Mouse (Mus musculus): Measurements from ENCODE around the gene Mdh2.

The Mdh2 gene

GRCm38 (mm10) chr5:135776546-135776945, 1.7 kb upstream of the Mdh2 start:
- no peak for DNase-seq (ENCODE audit: low spot score in 2 of 2)

- DNase-seq (ENCODE audit: low spot score in 2 of 2) = no peak
These were observed 347 bp upstream of the Mdh2 start, which contains the start of gene Styxl1 for GRCm38 (mm10) chr5:135777796-135778470. Gene Styxl1, minus strand, starts transcription at chr5:135778385.

DNA sequence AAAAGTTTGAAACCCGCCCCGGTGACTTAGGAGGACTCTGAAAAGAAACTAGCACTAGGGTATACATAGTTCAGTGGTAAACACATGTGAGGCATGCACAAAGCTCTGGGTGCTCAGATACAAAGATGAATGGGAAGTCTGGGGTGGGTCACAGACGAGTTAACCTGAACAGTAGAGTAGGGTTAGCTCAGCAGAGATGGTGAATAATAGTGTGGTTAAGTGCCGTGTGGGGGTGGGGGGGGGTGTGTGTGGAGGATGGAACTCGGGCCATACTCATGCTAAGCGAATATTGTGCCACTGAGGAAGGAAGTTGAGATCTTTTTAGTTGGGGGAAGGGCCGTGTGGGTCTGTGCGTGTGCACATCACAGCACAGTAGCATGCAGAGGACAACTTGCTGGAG, 2.1 kb downstream of the Mdh2 start:
- no peak for DNase-seq (ENCODE audit: low spot score in 2 of 2)

DNA sequence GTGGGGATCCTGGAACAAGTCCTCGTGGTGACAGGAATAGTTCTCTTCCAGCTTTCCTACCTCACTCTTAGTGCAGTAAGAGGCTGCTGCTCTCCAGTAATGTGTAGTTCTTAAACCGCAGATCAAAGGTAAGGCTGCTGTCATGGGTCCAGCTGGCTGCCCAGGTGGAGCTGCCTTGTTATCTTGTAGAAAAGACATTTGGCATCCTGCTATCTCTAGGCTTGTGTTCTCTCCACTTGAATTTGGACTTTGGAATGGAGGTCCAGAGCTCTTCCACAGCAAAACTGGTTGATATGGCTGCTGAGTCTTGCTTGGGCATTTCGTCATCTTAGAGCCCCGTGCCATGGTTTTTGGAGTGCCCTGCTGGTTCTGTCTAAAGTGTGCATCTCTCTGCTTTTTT, 4.6 kb downstream of the Mdh2 start:
- DNase-seq (ENCODE audit: low spot score in 2 of 2) = no peak

- DNase-seq (ENCODE audit: low spot score in 2 of 2) = peak; percentile 77 to 93
These were observed 15.9 kb downstream of the Mdh2 start for GRCm38 (mm10) chr5:135793996-135794858.

DNA sequence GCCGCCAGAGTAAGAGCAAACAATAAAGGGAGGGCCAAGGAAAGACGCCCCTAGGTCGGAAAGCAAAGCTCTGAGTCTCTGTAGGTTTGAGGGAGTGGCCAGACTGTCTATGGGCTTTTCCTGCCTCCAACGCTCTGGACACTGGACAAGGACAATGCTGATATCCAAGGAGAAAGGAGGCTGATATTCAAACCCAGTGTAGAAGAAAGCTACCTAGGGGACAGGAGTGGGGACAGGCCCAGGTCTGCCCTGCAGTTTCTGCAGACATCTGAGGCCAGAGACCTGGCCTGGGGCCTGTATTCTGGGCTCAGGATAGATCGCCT, 16.5 kb downstream of the Mdh2 start:
- no peak for DNase-seq (ENCODE audit: low spot score in 2 of 2)

- DNase-seq (ENCODE audit: low spot score in 2 of 2) = no peak
These were observed 21.5 kb downstream of the Mdh2 start for GRCm38 (mm10) chr5:135799746-135800145.

- DNase-seq (ENCODE audit: low spot score in 2 of 2) = no peak
These were observed 22.6 kb downstream of the Mdh2 start for GRCm38 (mm10) chr5:135800927-135801326.

DNA sequence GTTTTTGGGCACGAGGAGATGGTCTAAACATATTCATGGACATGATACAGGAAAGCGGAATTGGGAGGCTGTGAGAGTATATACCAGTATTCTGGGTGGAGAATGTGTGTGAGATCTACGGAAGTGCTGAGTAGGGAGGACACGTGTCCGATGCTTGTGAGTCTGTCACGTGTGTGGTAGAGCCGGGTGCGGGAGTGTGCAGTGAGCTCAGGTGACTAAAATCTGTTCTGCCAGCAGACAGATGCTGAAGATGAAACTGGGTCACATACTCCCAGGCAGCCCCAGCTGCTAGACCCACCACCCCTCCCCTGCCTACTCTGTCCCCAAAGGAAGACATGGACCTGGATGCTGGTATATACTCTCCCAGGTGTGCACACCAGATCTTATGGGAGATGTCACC, 24.4 kb downstream of the Mdh2 start:
- DNase-seq (ENCODE audit: low spot score in 2 of 2) = no peak

DNA sequence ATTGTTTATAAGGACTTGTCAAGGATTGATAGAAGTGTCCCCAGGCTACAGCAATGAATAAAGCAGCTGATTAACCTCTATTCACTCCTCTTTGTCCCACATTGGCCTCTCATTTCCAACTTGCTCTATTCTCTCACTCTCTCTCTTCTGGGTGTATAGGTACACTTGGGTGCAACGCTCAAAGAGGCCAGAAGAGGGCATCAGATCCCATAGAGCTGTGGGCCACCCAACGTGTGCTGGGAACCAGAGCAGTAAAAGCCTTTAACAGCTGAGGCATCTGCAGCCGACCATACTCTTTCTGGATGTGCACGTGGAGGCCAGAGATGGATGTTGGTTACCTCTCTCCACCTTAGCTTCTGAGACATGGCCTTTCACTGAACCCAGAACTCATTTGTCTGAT, 24.9 kb downstream of the Mdh2 start:
- no peak for DNase-seq (ENCODE audit: low spot score in 2 of 2)

DNA sequence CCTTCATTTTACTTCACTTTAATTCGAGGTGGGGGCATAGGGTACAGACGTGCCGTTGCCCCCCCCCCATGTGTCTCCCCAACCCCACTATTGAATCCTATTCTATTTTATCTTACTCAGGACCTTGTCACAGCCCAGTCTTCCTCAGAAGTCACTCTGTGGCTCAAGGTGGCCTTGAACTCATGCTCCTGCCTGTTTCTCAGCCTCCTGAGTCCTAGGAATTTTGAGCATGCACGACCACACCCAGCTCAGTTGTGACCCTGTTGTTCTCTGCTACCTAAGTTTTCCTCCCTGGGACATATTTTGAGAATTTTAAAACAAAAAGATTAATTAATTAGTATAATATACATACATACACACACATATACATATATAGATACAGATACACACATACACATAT, 25.4 kb downstream of the Mdh2 start:
- DNase-seq (ENCODE audit: low spot score in 2 of 2) = no peak

DNA sequence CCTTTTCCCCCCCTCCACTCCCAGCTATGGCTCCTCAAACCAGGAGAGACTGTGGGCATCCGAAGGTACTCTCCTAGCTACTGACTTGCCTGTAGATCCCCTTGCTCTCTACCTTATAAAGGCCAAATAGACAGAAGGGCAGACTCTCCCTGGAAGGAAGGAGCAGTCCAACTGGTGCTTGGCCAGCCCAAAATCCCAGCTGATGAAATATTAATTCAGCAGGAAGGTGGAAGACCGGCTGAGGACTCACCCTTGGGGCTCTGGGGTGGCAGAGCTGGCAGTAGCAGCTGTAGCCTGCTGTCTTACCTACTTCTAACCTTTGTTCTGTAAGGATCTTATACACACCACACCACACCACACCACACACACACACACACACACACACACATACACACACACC, 26.5 kb downstream of the Mdh2 start:
- no peak for DNase-seq (ENCODE audit: low spot score in 2 of 2)

DNA sequence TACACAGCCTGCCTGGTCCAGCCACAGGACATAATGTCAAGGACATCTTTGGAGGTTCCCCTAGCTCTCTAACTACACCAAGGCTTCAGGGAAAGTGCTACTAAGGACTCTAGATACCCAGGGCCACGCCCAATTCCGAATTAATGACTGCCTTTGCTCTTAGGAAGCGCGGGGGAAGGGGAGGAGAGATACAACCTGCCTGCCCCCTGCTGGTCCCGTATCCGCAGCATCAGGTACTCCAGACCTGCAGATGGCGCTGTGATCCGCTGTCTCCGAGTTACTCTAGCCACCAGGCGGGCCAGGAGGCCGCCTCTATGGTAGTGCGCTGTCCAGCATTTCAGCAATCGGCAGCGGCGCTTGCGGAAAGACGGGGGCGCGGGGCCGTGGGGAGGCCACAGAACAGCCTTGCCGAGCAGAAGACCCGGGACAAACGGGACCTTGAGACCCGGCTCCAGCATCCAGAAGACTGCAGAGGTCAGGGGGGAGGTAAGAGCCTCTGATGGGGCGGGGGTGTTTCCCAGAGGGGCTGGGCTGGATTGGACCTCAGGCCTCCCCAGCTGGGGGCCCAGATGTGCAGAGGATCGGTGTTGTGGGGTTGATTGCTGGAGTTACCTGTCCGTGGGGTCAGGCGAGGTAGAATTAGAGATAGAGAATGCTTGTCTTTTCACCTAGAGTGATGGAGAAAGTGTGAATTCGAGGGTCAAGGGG, 28.4 kb downstream of the Mdh2 start, which contains the start of gene Srrm3:
Gene Srrm3, plus strand, starts transcription at position 336 of the 708 bp plus-strand sequence.
- DNase-seq (ENCODE audit: low spot score in 2 of 2) = peak; percentile 89 to 97

GRCm38 (mm10) chr5:135807263-135807637, 29.0 kb downstream of the Mdh2 start:
- no peak for DNase-seq (ENCODE audit: low spot score in 2 of 2)

DNA sequence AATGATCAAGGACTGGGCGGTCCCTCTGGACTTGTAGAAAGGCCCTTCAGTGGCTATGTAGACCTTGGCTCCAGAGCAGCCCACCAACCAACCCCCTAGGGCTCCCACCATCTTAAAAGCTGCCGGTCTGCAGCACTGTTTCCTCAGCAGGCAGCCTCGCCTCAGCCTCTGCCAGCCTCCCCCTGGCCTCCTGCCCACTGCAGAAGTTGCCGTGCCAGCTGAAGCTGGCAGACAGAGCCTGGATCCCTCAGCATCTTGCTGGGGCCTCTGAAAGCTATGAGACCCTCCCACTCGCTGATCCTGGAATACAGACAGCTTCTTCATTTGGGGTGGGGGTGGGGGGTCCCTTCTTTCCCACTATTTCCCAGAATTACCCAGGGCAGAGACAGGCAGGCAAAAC, 34.7 kb downstream of the Mdh2 start:
- DNase-seq (ENCODE audit: low spot score in 2 of 2) = no peak

DNA sequence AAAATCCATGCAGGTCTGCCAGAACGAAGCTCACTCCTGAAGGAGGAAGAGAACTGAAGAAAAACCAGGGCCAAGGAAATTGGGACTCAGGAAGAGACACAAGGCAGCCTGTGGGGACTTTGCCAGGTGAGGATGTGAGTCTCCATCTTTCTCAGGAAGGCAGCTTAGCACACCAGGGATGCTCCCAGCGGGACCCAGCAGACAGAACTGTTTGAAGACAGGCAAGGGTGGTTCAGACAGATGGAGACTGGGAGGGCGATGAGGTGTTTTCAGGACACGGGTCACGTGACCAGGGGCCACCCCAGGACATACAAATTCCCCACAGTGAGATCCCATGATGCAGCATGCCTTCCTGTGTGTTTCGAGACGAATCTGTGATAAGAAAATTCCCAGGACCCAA, 40.2 kb downstream of the Mdh2 start:
- DNase-seq (ENCODE audit: low spot score in 2 of 2) = no peak

DNA sequence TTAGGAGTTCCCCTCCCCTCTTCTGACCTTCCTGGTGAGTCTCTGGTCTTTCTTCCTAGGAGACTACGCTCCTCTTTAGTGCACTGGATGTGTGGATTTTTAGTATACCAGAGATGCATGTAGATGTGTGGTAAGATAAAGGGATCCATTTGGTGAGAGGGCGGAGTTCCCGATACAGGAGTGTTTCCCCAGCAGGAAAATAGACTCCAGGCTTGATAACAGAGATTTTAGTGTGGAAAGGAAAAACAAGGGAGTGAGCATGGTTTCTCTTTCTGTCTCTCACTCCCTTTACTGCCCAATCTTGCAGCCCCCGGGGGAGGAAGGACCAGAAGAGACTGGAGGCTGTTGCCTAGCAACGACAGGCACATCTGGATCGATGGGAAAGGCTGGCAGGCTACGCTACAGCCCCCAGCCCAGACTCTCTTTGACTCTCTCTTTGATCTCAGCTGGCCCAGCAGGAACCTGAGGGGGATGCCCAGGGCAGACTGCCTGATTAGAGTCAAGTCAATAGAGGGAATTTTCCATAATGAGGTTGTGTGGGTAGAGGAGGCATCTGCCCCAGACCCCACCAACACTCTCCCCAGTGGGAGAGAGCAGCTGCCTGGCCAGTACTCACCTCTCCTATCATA, 44.1 kb downstream of the Mdh2 start:
- DNase-seq (ENCODE audit: low spot score in 2 of 2) = no peak

GRCm38 (mm10) chr5:135824517-135824916, 46.2 kb downstream of the Mdh2 start:
- DNase-seq (ENCODE audit: low spot score in 2 of 2) = no peak

DNA sequence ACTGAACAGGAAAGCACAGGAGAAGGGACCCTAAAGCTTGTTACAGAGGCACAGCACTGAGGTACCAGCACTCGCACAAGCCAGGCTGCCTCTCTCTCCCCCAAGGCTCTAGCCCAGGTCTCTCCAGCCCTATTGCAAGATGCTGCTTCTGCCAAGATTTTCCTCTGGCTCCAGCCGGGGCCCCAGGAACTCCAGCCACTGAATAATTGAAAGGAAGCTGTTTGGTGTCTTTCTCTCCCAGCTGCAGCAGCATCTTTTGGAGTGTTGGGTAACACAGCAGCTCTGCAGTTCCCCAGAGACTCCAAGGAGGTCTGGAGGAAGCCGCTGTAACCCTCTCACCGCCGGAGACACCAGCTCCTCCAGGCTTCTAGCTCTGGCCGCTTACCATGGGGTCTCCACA, 47.9 kb downstream of the Mdh2 start:
- no peak for DNase-seq (ENCODE audit: low spot score in 2 of 2)

- DNase-seq (ENCODE audit: low spot score in 2 of 2) = no peak
These were observed 51.1 kb downstream of the Mdh2 start for GRCm38 (mm10) chr5:135829381-135829780.

GRCm38 (mm10) chr5:135832729-135833128, 54.4 kb downstream of the Mdh2 start:
- no peak for DNase-seq (ENCODE audit: low spot score in 2 of 2)

All from spleen, postnatal 4 days (tissue).